Mouse (Mus musculus) thymus, adult 2 months (tissue): Measurements from ENCODE around the gene Tnfrsf8.

Experiments used
- CTCF ChIP-seq: fragments of 200-500 bp; IDR thresholded peaks from 2 replicates; pipeline ENCODE4 v1.5.1; 2012; ENCODE audit warnings: mild to moderate bottlenecking, control low read depth, low read length, moderate library complexity, borderline replicate concordance; ENCODE audit not compliant: control insufficient read depth, poor library complexity, insufficient read depth; ENCODE audit errors: extremely low read depth
- POLR2A ChIP-seq: fragments of 200-500 bp; IDR thresholded peaks from 2 replicates; pipeline ENCODE4 v1.6.1; 2012; ENCODE audit warnings: mild to moderate bottlenecking, low read length, control low read depth, moderate library complexity; ENCODE audit not compliant: control insufficient read depth, poor library complexity, insufficient read depth; ENCODE audit errors: extremely low read depth

DNA sequence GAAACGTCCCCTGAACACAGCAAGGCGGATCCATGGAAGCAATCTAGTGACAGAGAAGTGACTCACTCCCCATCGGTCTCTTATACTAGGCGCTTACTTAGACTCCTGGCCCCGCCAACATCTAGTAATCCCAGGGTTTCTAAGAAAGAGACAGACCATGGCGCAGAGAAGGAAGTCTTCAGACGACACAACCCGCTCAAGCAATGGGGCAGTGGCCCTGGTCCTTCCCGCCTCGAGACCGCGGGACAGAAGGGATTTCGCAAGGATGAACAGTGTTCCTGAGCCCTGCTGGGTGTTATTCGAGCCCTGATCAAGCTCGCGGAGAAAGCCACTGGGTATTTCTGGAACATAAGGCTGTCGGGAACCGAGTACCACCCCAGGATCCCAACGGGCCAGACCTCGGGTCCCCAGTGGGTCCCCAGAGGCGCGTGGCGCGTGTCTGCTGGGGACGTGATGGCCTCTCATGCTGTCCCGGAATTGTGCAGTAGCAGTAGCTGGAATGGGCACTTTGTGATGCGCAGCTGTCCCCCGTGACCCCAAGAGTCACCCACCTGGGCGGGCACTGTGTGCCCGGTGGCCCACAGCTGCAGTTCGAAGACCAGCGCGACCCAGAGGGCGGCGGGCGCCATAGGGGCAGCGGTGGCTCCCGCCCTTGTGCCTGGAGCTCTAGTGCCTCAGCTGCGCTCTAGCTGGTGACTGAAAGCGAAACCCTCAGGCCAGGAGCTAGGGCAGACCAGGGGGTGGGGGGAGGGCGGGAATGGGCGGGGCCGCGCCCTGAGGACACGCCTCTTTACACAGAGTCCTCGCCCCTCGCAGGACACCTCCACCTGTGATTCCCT lies 68.6 kb downstream of the Tnfrsf8 start, which contains the start of gene Tnfrsf1b:
- TF ChIP-seq CTCF (no peak), POLR2A (peak; percentile 86)
